Mouse (Mus musculus) splenic B cell, adult 2 months (primary cell): ENCODE measurements around the gene Cd47.

Source experiments
- DNase-seq: peaks from one replicate; pipeline ENCODE4 v3.0.0-alpha.2; 2011; ENCODE audit warnings: low read depth, low spot score
- H3K27me3 ChIP-seq: 2 replicates; pipeline ENCODE4 v1.6.1; 2012; ENCODE audit warnings: mild to moderate bottlenecking, low read length, moderate library complexity, mixed read lengths; ENCODE audit not compliant: control insufficient read depth, poor library complexity, insufficient read depth, severe bottlenecking
- H3K36me3 ChIP-seq: 2 replicates; pipeline ENCODE4 v1.6.1; 2012; ENCODE audit warnings: mild to moderate bottlenecking, low read length, moderate library complexity, mixed read lengths; ENCODE audit not compliant: control insufficient read depth, poor library complexity, insufficient read depth, severe bottlenecking

Gene Cd47

GRCm38 (mm10) chr16:49892252-49892651, 91.9 kb downstream of the Cd47 start:
- H3K36me3 ChIP-seq: peaks cover 10% of the 10 kb centered on the region; the same call in 1 of the 2 replicates
- no peaks in the 10 kb centered on the region for H3K27me3 ChIP-seq
- DNase-seq: no peak

- peak; percentile 74 for DNase-seq
- Histone ChIP-seq H3K27me3 (no peaks in the 10 kb centered on the region), H3K36me3 (peaks cover 10% of the 10 kb centered on the region; the same call in 1 of the 2 replicates)
Observed at GRCm38 (mm10) chr16:49892945-49893344, 92.6 kb downstream of the Cd47 start.

GRCm38 (mm10) chr16:49894624-49895023, 94.3 kb downstream of the Cd47 start:
- DNase-seq: no peak

GRCm38 (mm10) chr16:49896132-49896531, 95.8 kb downstream of the Cd47 start:
- no peaks in the 10 kb centered on the region for H3K27me3 ChIP-seq
- no peak for DNase-seq
- H3K36me3 ChIP-seq: peaks cover 17% of the 10 kb centered on the region; the same call in 1 of the 2 replicates

More at GRCm38 (mm10) chr16:49894624-49895023, 94.3 kb downstream of the Cd47 start:
- Histone ChIP-seq H3K36me3 (peaks cover 15% of the 10 kb centered on the region; the same call in 1 of the 2 replicates), H3K27me3 (no peaks in the 10 kb centered on the region)

- no peaks in the 10 kb centered on the region for H3K27me3 ChIP-seq
- DNase-seq: no peak
- H3K36me3 ChIP-seq: peaks cover 17% of the 10 kb centered on the region
Observed at GRCm38 (mm10) chr16:49901395-49901794, 101.1 kb downstream of the Cd47 start.

GRCm38 (mm10) chr16:49902083-49902482, 101.8 kb downstream of the Cd47 start:
- DNase-seq: no peak

GRCm38 (mm10) chr16:49904248-49904930, 104.1 kb downstream of the Cd47 start:
- H3K36me3 ChIP-seq: peaks cover 12% of the 10 kb centered on the region
- no peak for DNase-seq
- no peaks in the 10 kb centered on the region for H3K27me3 ChIP-seq

More at GRCm38 (mm10) chr16:49902083-49902482, 101.8 kb downstream of the Cd47 start:
- no peaks in the 10 kb centered on the region for H3K27me3 ChIP-seq
- H3K36me3 ChIP-seq: peaks cover 17% of the 10 kb centered on the region

- no peaks in the 10 kb centered on the region for H3K27me3 ChIP-seq
- DNase-seq: no peak
- H3K36me3 ChIP-seq: peaks cover 12% of the 10 kb centered on the region
Observed at GRCm38 (mm10) chr16:49905041-49905440, 104.7 kb downstream of the Cd47 start.

GRCm38 (mm10) chr16:49905601-49906001, 105.3 kb downstream of the Cd47 start:
- H3K36me3 ChIP-seq: peaks cover 12% of the 10 kb centered on the region
- no peaks in the 10 kb centered on the region for H3K27me3 ChIP-seq
- no peak for DNase-seq

- no peak for DNase-seq
- Histone ChIP-seq H3K27me3 (no peaks in the 10 kb centered on the region), H3K36me3 (peaks cover 10% of the 10 kb centered on the region)
Observed at GRCm38 (mm10) chr16:49906066-49906465, 105.7 kb downstream of the Cd47 start.

- Histone ChIP-seq H3K36me3 (peaks cover 15% of the 10 kb centered on the region), H3K27me3 (no peaks in the 10 kb centered on the region)
- DNase-seq: no peak
Observed at GRCm38 (mm10) chr16:49906940-49907339, 106.6 kb downstream of the Cd47 start.

GRCm38 (mm10) chr16:49907356-49907755, 107.0 kb downstream of the Cd47 start:
- peak; percentile 30 for DNase-seq
- Histone ChIP-seq H3K27me3 (no peaks in the 10 kb centered on the region), H3K36me3 (peaks cover 15% of the 10 kb centered on the region)

GRCm38 (mm10) chr16:49909536-49909935, 109.2 kb downstream of the Cd47 start:
- no peak for DNase-seq
- Histone ChIP-seq H3K27me3 (no peaks in the 10 kb centered on the region), H3K36me3 (peaks cover 12% of the 10 kb centered on the region)

- peaks cover 7% of the 10 kb centered on the region for H3K36me3 ChIP-seq
- DNase-seq: no peak
Observed at GRCm38 (mm10) chr16:49914094-49914493, 113.8 kb downstream of the Cd47 start.

GRCm38 (mm10) chr16:49915532-49916476, 115.5 kb downstream of the Cd47 start:
- H3K27me3 ChIP-seq: no peaks in the 10 kb centered on the region
- H3K36me3 ChIP-seq: peaks cover 7% of the 10 kb centered on the region
- DNase-seq: no peak

More at GRCm38 (mm10) chr16:49914094-49914493, 113.8 kb downstream of the Cd47 start:
- H3K27me3 ChIP-seq: no peaks in the 10 kb centered on the region
